Mouse (Mus musculus) R1 (cell line): ENCODE measurements at regions not wholly inside any gene's neighbourhood (a gene's known extent, or its start where the extent isn't known, plus 50 kb on each side); places are given as distances from the start of the nearest gene placed in this dataset.
"Not testable (repeated sequence)": the region's sequence is repeated elsewhere in the genome, so short reads cannot be mapped to it uniquely, and the experiment has no call there.

Source experiments
- DNase-seq: peaks from one replicate; pipeline ENCODE4 v3.0.0-alpha.2; 2018; ENCODE audit warnings: low read depth, low spot score

GRCm38 (mm10) chr16:58137728-58138279, 270.4 kb upstream of the Dcbld2 start:
- no peak for DNase-seq

GRCm38 (mm10) chr16:58146479-58146878, 261.8 kb upstream of the Dcbld2 start:
- no peak for DNase-seq

- no peak for DNase-seq
These were observed 252.7 kb upstream of the Dcbld2 start for GRCm38 (mm10) chr16:58155538-58155937.

- DNase-seq: no peak
These were observed 229.4 kb upstream of the Dcbld2 start for GRCm38 (mm10) chr16:58178744-58179401.

- not testable (repeated sequence) for DNase-seq
These were observed 228.3 kb upstream of the Dcbld2 start for GRCm38 (mm10) chr16:58179981-58180380.

GRCm38 (mm10) chr16:58194619-58195497, 213.4 kb upstream of the Dcbld2 start:
- DNase-seq: no peak

GRCm38 (mm10) chr16:58211872-58212271, 196.4 kb upstream of the Dcbld2 start:
- DNase-seq: no peak

GRCm38 (mm10) chr16:58234686-58235085, 173.6 kb upstream of the Dcbld2 start:
- DNase-seq: no peak

GRCm38 (mm10) chr16:58236857-58237256, 171.4 kb upstream of the Dcbld2 start:
- DNase-seq: no peak

GRCm38 (mm10) chr16:58276281-58276680, 132.0 kb upstream of the Dcbld2 start:
- no peak for DNase-seq

GRCm38 (mm10) chr16:58281474-58281873, 126.8 kb upstream of the Dcbld2 start:
- DNase-seq: peak; percentile 4

- no peak for DNase-seq
These were observed 113.8 kb upstream of the Dcbld2 start for GRCm38 (mm10) chr16:58294457-58294856.

GRCm38 (mm10) chr16:58295128-58295527, 113.1 kb upstream of the Dcbld2 start:
- DNase-seq: no peak

GRCm38 (mm10) chr16:58299495-58299894, 108.7 kb upstream of the Dcbld2 start:
- DNase-seq: peak; percentile 70

GRCm38 (mm10) chr16:58300098-58300497, 108.1 kb upstream of the Dcbld2 start:
- no peak for DNase-seq

GRCm38 (mm10) chr16:58303555-58303954, 104.7 kb upstream of the Dcbld2 start:
- DNase-seq: peak; percentile 5

GRCm38 (mm10) chr16:58316889-58317455, 91.3 kb upstream of the Dcbld2 start:
- DNase-seq: no peak

- DNase-seq: no peak
These were observed 77.2 kb upstream of the Dcbld2 start for GRCm38 (mm10) chr16:58331087-58331486.

- no peak for DNase-seq
These were observed 64.3 kb upstream of the Dcbld2 start for GRCm38 (mm10) chr16:58343921-58344320.

GRCm38 (mm10) chr16:58349354-58349753, 58.9 kb upstream of the Dcbld2 start:
- no peak for DNase-seq

- no peak for DNase-seq
These were observed 58.4 kb upstream of the Dcbld2 start for GRCm38 (mm10) chr16:58349802-58350201.

GRCm38 (mm10) chr16:58352156-58352555, 56.1 kb upstream of the Dcbld2 start:
- no peak for DNase-seq
